Mouse (Mus musculus) limb, embryonic 14.5 days (tissue): ENCODE results near the gene Raver1. TPM values are rescaled to one million over a fixed set of nuclear protein-coding genes. Genes with fewer than 3 reads are reported as not detected.

ENCODE experiments used
- ATAC-seq: fragments of 200-750 bp; cut with Nextera tagmentation; 2 replicates; pipeline ENCODE4 v1.8.0; 2017; ENCODE audit warnings: low read depth, moderate number of reproducible peaks, moderate TSS enrichment; ENCODE audit not compliant: low FRiP score
- DNase-seq: peaks from one replicate; pipeline ENCODE4 v3.0.0-alpha.2; 2015; ENCODE audit warnings: low spot score
- H3K27ac ChIP-seq: fragments of 300-500 bp; sonication (generic); replicated peaks from 2 replicates; pipeline ENCODE4 v1.5.1; 2014; ENCODE audit warnings: low read depth, mild to moderate bottlenecking, low read length, moderate library complexity, mixed read lengths
- H3K27me3 ChIP-seq: fragments of 300-500 bp; sonication (generic); 2 replicates; pipeline ENCODE4 v1.6.1; 2014; ENCODE audit warnings: low read length, mixed read lengths; ENCODE audit not compliant: control insufficient read depth, insufficient read depth
- H3K36me3 ChIP-seq: fragments of 300-500 bp; sonication (generic); 2 replicates; pipeline ENCODE4 v1.6.1; 2014; ENCODE audit warnings: mild to moderate bottlenecking, low read length, moderate library complexity, mixed read lengths; ENCODE audit not compliant: control insufficient read depth, insufficient read depth
- H3K4me1 ChIP-seq: fragments of 300-500 bp; sonication (generic); 2 replicates; pipeline ENCODE4 v1.6.1; 2014; ENCODE audit warnings: antibody characterized with exemption, low read length, mixed read lengths; ENCODE audit not compliant: control insufficient read depth, insufficient read depth
- H3K4me2 ChIP-seq: fragments of 300-500 bp; sonication (generic); replicated peaks from 2 replicates; pipeline ENCODE4 v1.6.1; 2014; ENCODE audit warnings: low read depth, mild to moderate bottlenecking, low read length, moderate library complexity; ENCODE audit not compliant: severe bottlenecking
- H3K4me3 ChIP-seq: fragments of 300-500 bp; sonication (generic); replicated peaks from 2 replicates; pipeline ENCODE4 v1.5.1; 2014; ENCODE audit warnings: low read length
- H3K9ac ChIP-seq: fragments of 300-500 bp; sonication (generic); 2 replicates; pipeline ENCODE4 v1.6.1; 2014; ENCODE audit warnings: mild to moderate bottlenecking, low read depth, low read length, moderate library complexity; ENCODE audit not compliant: severe bottlenecking
- H3K9me3 ChIP-seq: fragments of 300-500 bp; sonication (generic); 2 replicates; pipeline ENCODE4 v1.6.1; 2016; ENCODE audit warnings: low read length; ENCODE audit not compliant: control insufficient read depth
- POLR2A ChIP-seq: fragments of 200-500 bp; IDR thresholded peaks from 2 replicates; pipeline ENCODE4 v1.8.0; 2012; ENCODE audit warnings: inconsistent platforms, mild to moderate bottlenecking, moderate library complexity, borderline replicate concordance; ENCODE audit not compliant: insufficient read depth, insufficient read length; ENCODE audit errors: extremely low read depth
- WGBS: fragments of 180-500 bp; shearing (Covaris S2); extraction: QIAGEN DNeasy Blood & Tissue Kit; methylation state at CpG from one replicate; pipeline ENCODE4 v1.1.7; 2014; 5-methylcytosine and 5-hydroxymethylcytosine counted together
- polyA plus RNA-seq, 2 experiments: library from polyadenylated mRNA; depleted of rRNA in 1 of 2; stranded (reverse) in 1 of 2; unstranded in 1 of 2; fragments of >200 nt; fragmentation: Nextera tagmentation in 1 of 2; extraction: Ambion mirVana in 1 of 2; gene quantifications; 2 replicates each; pipeline versions ENCODE4 v1.2.1 to v1.2.3; 2012 to 2014

Raver1 gene
- polyA plus RNA-seq, 2 experiments: 76.3 to 94.0 TPM

DNA sequence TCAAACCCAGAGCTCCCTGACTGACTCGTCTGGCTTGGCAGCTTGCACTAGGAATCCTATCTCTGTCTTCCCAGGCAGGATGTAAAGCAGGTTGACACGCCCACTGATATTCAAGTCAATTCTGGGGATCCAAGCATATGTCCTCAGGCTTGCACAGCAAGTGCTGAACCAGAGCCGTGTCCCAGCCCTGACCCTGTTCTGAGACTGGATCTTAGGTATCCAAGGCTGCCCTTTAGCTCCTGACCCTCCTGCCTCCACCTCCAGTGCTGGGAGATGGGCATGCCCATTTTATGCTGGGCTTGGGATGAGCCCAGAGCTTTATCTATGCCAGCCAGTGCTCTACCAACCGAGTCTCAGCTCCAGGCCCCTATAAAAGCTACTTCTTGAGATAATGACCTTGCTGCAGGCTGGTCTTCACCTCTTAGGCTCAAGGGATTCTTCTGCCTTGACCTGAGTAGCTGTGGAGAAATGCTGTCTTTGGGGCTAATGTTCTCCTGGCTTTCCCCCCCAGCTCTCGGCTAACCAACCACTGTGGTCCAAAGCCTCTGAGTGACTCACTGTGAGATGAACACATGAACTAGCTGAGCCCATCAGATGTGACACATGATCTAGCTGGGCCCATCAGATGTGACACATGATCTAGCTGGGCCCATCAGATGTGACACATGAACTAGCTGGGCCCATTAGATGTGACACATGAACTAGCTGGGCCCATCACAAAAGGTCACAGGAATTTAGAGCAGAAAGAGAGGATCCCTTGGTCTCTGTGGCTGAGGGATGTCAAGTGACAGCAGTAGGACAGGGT, 14.2 kb upstream of the Raver1 start:
- H3K27ac ChIP-seq: no peak overlapping the region
- DNase-seq: no peak
- H3K36me3 ChIP-seq: peaks cover 3% of the 10 kb centered on the region; the same call in 1 of the 2 replicates
- no peak overlapping the region for H3K4me3 ChIP-seq
- no peaks in the 10 kb centered on the region for H3K9me3 ChIP-seq
- H3K4me1 ChIP-seq: no peaks in the 10 kb centered on the region
- H3K9ac ChIP-seq: no peak overlapping the region
- H3K27me3 ChIP-seq: no peaks in the 10 kb centered on the region
- no peak for ATAC-seq
- whole genome bisulfite sequencing: 72% methylated on average over 5 of the region's 5 CpGs
- TF ChIP-seq POLR2A: no peak
- H3K4me2 ChIP-seq: no peak overlapping the region

GRCm38 (mm10) chr9:21104814-21105213, 13.0 kb upstream of the Raver1 start:
- ATAC-seq: no peak
- H3K27me3 ChIP-seq: no peaks in the 10 kb centered on the region
- WGBS: 81% methylated on average over 6 of the region's 6 CpGs

GRCm38 (mm10) chr9:21102076-21102475, 10.3 kb upstream of the Raver1 start:
- 93% methylated on average over 2 of the region's 2 CpGs for WGBS

More at GRCm38 (mm10) chr9:21104814-21105213, 13.0 kb upstream of the Raver1 start:
- no peaks in the 10 kb centered on the region for H3K9me3 ChIP-seq
- DNase-seq: no peak
- H3K4me1 ChIP-seq: no peaks in the 10 kb centered on the region
- H3K36me3 ChIP-seq: peaks cover 3% of the 10 kb centered on the region; the same call in 1 of the 2 replicates
- H3K9ac ChIP-seq: no peak overlapping the region
- H3K4me2 ChIP-seq: no peak overlapping the region
- no peak overlapping the region for H3K4me3 ChIP-seq
- TF ChIP-seq POLR2A: no peak
- H3K27ac ChIP-seq: no peak overlapping the region

DNA sequence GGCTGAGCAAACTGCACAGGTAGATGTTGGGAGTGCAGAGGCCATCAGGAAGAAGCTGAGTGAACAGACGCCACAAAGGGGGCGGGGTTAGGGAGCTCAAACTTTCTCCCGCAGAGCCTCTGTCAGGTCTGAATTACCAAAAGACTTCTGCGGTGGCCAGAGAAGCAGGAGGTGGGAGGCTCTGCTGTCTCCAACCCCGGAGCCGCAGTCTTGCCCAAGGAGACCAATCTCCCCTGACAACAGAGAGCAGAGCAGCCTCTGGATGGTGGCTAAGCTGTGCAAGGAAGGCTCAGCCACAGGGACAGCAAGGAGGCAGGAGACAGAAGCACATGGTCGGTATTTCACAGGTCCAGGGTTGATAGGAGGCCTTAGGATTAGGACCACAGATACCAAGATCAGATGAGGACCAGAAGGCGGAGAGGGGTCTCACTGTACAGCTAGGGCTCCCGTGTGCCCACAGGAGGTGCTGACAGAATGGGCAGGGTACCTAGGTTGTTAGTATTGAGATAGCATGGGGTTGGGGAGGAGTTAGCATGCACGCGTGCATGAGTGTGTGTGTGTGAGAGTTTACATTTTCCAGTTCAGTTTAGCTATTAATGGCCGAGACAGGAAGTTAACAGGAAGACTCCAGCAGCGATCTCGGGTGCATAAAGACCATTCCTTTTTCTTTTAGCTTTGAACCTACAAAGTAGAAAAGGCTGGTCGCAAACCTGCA, 8.8 kb upstream of the Raver1 start:
- DNase-seq: no peak
- H3K9ac ChIP-seq: 0 out of 2 replicates have a peak overlapping the region, but pooled peaks have one; percentile 31
- no peaks in the 10 kb centered on the region for H3K4me1 ChIP-seq
- no peaks in the 10 kb centered on the region for H3K9me3 ChIP-seq
- H3K36me3 ChIP-seq: no peaks in the 10 kb centered on the region
- no peak overlapping the region for H3K4me2 ChIP-seq
- WGBS: 47% methylated on average over 15 of the region's 15 CpGs
- ATAC-seq: no peak
- no peak for TF ChIP-seq POLR2A
- H3K27ac ChIP-seq: no peak overlapping the region
- no peaks in the 10 kb centered on the region for H3K27me3 ChIP-seq
- H3K4me3 ChIP-seq: no peak overlapping the region

More at GRCm38 (mm10) chr9:21102076-21102475, 10.3 kb upstream of the Raver1 start:
- Histone ChIP-seq H3K27ac (no peak overlapping the region), H3K9me3 (no peaks in the 10 kb centered on the region), H3K4me2 (no peak overlapping the region), H3K9ac (no peak overlapping the region), H3K4me3 (no peak overlapping the region), H3K36me3 (0 out of 2 replicates have a peak, but pooled peaks cover 3% of the 10 kb centered on the region), H3K27me3 (no peaks in the 10 kb centered on the region), H3K4me1 (no peaks in the 10 kb centered on the region)
- ATAC-seq: no peak
- TF ChIP-seq POLR2A: no peak
- DNase-seq: no peak

DNA sequence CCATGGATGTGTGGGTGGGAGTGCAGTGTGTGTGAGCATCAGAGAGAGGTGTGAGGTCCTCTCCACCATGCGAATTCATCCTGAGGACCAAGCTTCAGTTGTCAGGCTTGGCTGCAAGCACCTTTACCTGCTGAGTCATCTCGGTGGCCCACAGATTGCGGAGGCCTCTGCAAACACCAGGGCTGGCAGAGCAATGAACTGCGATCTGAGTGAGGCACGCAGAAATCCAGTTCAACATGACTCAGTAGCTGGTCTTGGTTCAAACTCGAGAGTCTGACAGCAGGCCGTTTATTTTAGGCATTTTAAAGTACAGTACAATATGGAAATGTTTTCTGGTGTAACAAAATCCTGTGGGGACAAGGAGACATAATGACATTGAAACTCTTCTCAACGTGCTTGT, 6.0 kb upstream of the Raver1 start:
- Histone ChIP-seq H3K9ac (no peak overlapping the region), H3K4me2 (no peak overlapping the region), H3K27ac (no peak overlapping the region), H3K4me3 (no peak overlapping the region), H3K27me3 (no peaks in the 10 kb centered on the region), H3K4me1 (no peaks in the 10 kb centered on the region), H3K9me3 (no peaks in the 10 kb centered on the region), H3K36me3 (no peaks in the 10 kb centered on the region)
- DNase-seq (no peak), ATAC-seq (no peak)
- WGBS: 79% methylated on average over 8 of the region's 8 CpGs
- no peak for TF ChIP-seq POLR2A
